Mouse (Mus musculus) kidney, postnatal 0 days (tissue): ENCODE measurements around the gene Picalm. TPM values are rescaled to one million over a fixed set of nuclear protein-coding genes. Genes with fewer than 3 reads are reported as not detected.

Source experiments
- ATAC-seq: fragments of 200-750 bp; cut with Nextera tagmentation; replicated peaks from 2 replicates; pipeline ENCODE4 v1.8.0; 2017; ENCODE audit warnings: low read depth, moderate number of reproducible peaks, moderate TSS enrichment, moderate library complexity; ENCODE audit not compliant: low FRiP score
- DNase-seq: peaks from one replicate; pipeline ENCODE4 v3.0.0-alpha.2; 2016; ENCODE audit warnings: low spot score
- H3K27ac ChIP-seq: fragments of 300-500 bp; sonication (generic); 2 replicates; pipeline ENCODE4 v1.5.1; 2014; ENCODE audit warnings: mild to moderate bottlenecking
- H3K27me3 ChIP-seq: fragments of 300-500 bp; sonication (generic); 2 replicates; pipeline ENCODE4 v1.6.1; 2014; ENCODE audit warnings: low read length, mixed read lengths; ENCODE audit not compliant: insufficient read depth
- H3K36me3 ChIP-seq: fragments of 300-500 bp; sonication (generic); 2 replicates; pipeline ENCODE4 v1.6.1; 2014; ENCODE audit warnings: low read length, mixed read lengths; ENCODE audit not compliant: insufficient read depth
- H3K4me1 ChIP-seq: fragments of 300-500 bp; sonication (generic); replicated peaks from 2 replicates; pipeline ENCODE4 v1.6.1; 2014; ENCODE audit warnings: antibody characterized with exemption, low read length, mixed read lengths; ENCODE audit not compliant: insufficient read depth
- H3K4me2 ChIP-seq: fragments of 300-500 bp; sonication (generic); 2 replicates; pipeline ENCODE4 v1.6.1; 2014; ENCODE audit warnings: mild to moderate bottlenecking, low read length, moderate library complexity, mixed read lengths
- H3K4me3 ChIP-seq: fragments of 300-500 bp; sonication (generic); replicated peaks from 2 replicates; pipeline ENCODE4 v1.5.1; 2014; ENCODE audit warnings: low read depth, low read length
- H3K9ac ChIP-seq: fragments of 300-500 bp; sonication (generic); 2 replicates; pipeline ENCODE4 v1.6.1; 2014; ENCODE audit warnings: low read depth, low read length
- H3K9me3 ChIP-seq: fragments of 300-500 bp; sonication (generic); replicated peaks from 2 replicates; pipeline ENCODE4 v1.6.1; 2016; ENCODE audit warnings: low read length, inconsistent platforms, mixed read lengths
- CTCF ChIP-seq: IDR thresholded peaks from 2 replicates; pipeline ENCODE4 v1.5.1; 2016; ENCODE audit warnings: antibody characterized with exemption, low read depth, mild to moderate bottlenecking, moderate library complexity
- WGBS: fragments of 180-500 bp; shearing (Covaris S2); extraction: QIAGEN DNeasy Blood & Tissue Kit; methylation state at CpG from one replicate; pipeline ENCODE4 v1.1.7; 2014; 5-methylcytosine and 5-hydroxymethylcytosine counted together
- polyA plus RNA-seq: library from polyadenylated mRNA; unstranded; fragments of >200 nt; fragmentation: Nextera tagmentation; extraction: Ambion mirVana; gene quantifications from 2 replicates; pipeline ENCODE4 v1.2.1, GENCODE M21; 2015

Gene Picalm
- polyA plus RNA-seq, 1 experiment from 2014 or later, result 48.2 TPM

DNA sequence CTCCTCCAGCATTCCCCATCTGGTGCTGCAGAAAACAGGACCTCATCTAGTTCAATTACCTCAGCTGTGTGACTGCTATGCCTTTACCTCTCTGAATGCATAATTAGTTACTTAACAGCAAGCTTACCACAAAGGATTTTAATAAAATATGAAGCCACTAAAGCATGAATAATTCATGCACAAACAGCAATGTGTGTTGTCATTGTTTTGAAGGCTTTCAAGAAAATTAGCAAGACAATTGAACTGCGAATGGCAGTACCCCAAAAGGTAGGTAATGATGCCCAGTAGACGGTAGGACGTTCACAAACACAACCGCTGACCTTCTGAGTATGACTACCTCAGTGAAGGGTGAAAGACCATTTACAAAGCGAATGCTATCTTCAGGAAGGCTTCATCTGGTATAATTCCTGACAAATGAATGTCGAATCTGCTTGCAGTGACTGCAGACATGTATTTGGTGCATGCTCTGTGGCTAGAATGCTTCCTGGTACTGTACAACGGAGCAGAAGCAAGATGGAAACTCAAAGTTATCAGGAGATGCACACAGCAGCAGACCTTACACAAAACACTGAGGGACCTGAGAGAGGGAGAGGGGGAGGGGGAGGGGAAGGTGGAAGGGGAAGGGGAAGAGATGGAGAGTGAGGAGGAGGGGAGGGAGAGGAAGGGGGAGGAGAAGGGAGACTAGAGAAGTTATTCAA is 132.0 kb downstream of the Picalm start:
- TF ChIP-seq CTCF, result no peak
- H3K4me3 ChIP-seq, result no peak overlapping the region

More for the DNA sequence above, 132.0 kb downstream of the Picalm start:
- Histone ChIP-seq H3K4me2 (no peak overlapping the region), H3K9me3 (no peaks in the 10 kb centered on the region), H3K4me1 (no peaks in the 10 kb centered on the region), H3K27me3 (no peaks in the 10 kb centered on the region), H3K9ac (no peak overlapping the region), H3K36me3 (no peaks in the 10 kb centered on the region), H3K27ac (no peak overlapping the region)
- 32% methylated on average over 7 of the region's 7 CpGs for WGBS
- ATAC-seq, result no peak
- no peak for DNase-seq

Other genes with a start within 250 kb of the Picalm start
- gene Ccdc81, start 226.6 kb upstream of the Picalm start, polyA plus RNA-seq, result 0.09 and 0.21 TPM in 2 replicates
- 138 and 145 TPM in 2 replicates for gene Hikeshi, start 189.0 kb upstream of the Picalm start, polyA plus RNA-seq
- gene Eed, start 149.2 kb upstream of the Picalm start, polyA plus RNA-seq, result 51.0 and 54.3 TPM in 2 replicates
- not detected in 2 replicates for gene Ccdc83, start 135.6 kb downstream of the Picalm start, polyA plus RNA-seq
- gene Sytl2, start 172.0 kb downstream of the Picalm start, polyA plus RNA-seq, result 14.9 and 16.5 TPM in 2 replicates